Mouse (Mus musculus): ENCODE results near the gene Dlx2. TPM values are rescaled to one million over a fixed set of nuclear protein-coding genes. Genes with fewer than 3 reads are reported as not detected.

The Dlx2 gene
- polyA plus RNA-seq, 1 experiment from 2014 or later = 4.5 TPM

GRCm38 (mm10) chr2:71542816-71543301 lies 3.7 kb downstream of the Dlx2 start:
- H3K4me2 ChIP-seq (ENCODE audit: low read length) = peak overlapping the region; percentile 34
- 0 out of 2 replicates have a peak, but pooled peaks have one; percentile 13 for ATAC-seq

GRCm38 (mm10) chr2:71542227-71542815 lies 4.2 kb downstream of the Dlx2 start:
- H3K9ac ChIP-seq (ENCODE audit: low read depth, low read length) = no peak overlapping the region
- H3K27me3 ChIP-seq (ENCODE audit: control insufficient read depth, insufficient read depth, low read depth, low read length) = peaks cover 27% of the 10 kb centered on the region
- 0 out of 2 replicates have a peak overlapping the region, but pooled peaks have one; percentile 12 for H3K27ac ChIP-seq (ENCODE audit: low read length)
- no peaks in the 10 kb centered on the region for H3K9me3 ChIP-seq (replicated peaks; ENCODE audit: control insufficient read depth, low read length, poor library complexity, severe bottlenecking)
- H3K4me3 ChIP-seq (ENCODE audit: low read depth, low read length) = no peak overlapping the region
- peak overlapping the region; percentile 24 for H3K4me2 ChIP-seq (ENCODE audit: low read length)
- no peak for ATAC-seq
- 3% methylated on average over 11 of the region's 11 CpGs for WGBS
- peaks cover 13% of the 10 kb centered on the region for H3K4me1 ChIP-seq (ENCODE audit: control insufficient read depth, insufficient read depth, low read length)
- no peaks in the 10 kb centered on the region for H3K36me3 ChIP-seq (ENCODE audit: control insufficient read depth, insufficient read depth, low read length)

More at GRCm38 (mm10) chr2:71542816-71543301, 3.7 kb downstream of the Dlx2 start:
- no peaks in the 10 kb centered on the region for H3K36me3 ChIP-seq (ENCODE audit: control insufficient read depth, insufficient read depth, low read length)
- H3K27me3 ChIP-seq (ENCODE audit: control insufficient read depth, insufficient read depth, low read depth, low read length) = peaks cover 27% of the 10 kb centered on the region
- H3K4me3 ChIP-seq (ENCODE audit: low read depth, low read length) = peak overlapping the region; percentile 12
- no peaks in the 10 kb centered on the region for H3K9me3 ChIP-seq (replicated peaks; ENCODE audit: control insufficient read depth, low read length, poor library complexity, severe bottlenecking)
- 0 out of 2 replicates have a peak overlapping the region, but pooled peaks have one; percentile 21 for H3K9ac ChIP-seq (ENCODE audit: low read depth, low read length)
- peaks cover 13% of the 10 kb centered on the region for H3K4me1 ChIP-seq (ENCODE audit: control insufficient read depth, insufficient read depth, low read length)
- H3K27ac ChIP-seq (ENCODE audit: low read length) = no peak overlapping the region
- 0% methylated on average over 22 of the region's 30 CpGs for WGBS

- peaks cover 12% of the 10 kb centered on the region for H3K4me1 ChIP-seq (ENCODE audit: control insufficient read depth, insufficient read depth, low read length)
- H3K27ac ChIP-seq (ENCODE audit: low read length) = peak overlapping the region; percentile 43
- no peak overlapping the region for H3K9ac ChIP-seq (ENCODE audit: low read depth, low read length)
- WGBS = 2% methylated on average over 32 of the region's 37 CpGs
- peaks cover 29% of the 10 kb centered on the region for H3K27me3 ChIP-seq (ENCODE audit: control insufficient read depth, insufficient read depth, low read depth, low read length)
- no peak for ATAC-seq
- peak overlapping the region; percentile 1; the same call in 1 of the 2 replicates for H3K4me3 ChIP-seq (ENCODE audit: low read depth, low read length)
- H3K36me3 ChIP-seq (ENCODE audit: control insufficient read depth, insufficient read depth, low read length) = no peaks in the 10 kb centered on the region
- H3K4me2 ChIP-seq (ENCODE audit: low read length) = peak overlapping the region; percentile 38
- H3K9me3 ChIP-seq (replicated peaks; ENCODE audit: control insufficient read depth, low read length, poor library complexity, severe bottlenecking) = no peaks in the 10 kb centered on the region
Measured at GRCm38 (mm10) chr2:71541418-71542226, 4.9 kb downstream of the Dlx2 start.

GRCm38 (mm10) chr2:71540611-71541417 lies 5.7 kb downstream of the Dlx2 start:
- H3K36me3 ChIP-seq (ENCODE audit: control insufficient read depth, insufficient read depth, low read length) = no peaks in the 10 kb centered on the region
- under 1% methylated on average over 41 of the region's 48 CpGs for WGBS
- H3K4me1 ChIP-seq (ENCODE audit: control insufficient read depth, insufficient read depth, low read length) = peaks cover 3% of the 10 kb centered on the region
- peak overlapping the region; percentile 1; the same call in 1 of the 2 replicates for H3K4me3 ChIP-seq (ENCODE audit: low read depth, low read length)
- H3K9me3 ChIP-seq (replicated peaks; ENCODE audit: control insufficient read depth, low read length, poor library complexity, severe bottlenecking) = no peaks in the 10 kb centered on the region
- H3K9ac ChIP-seq (ENCODE audit: low read depth, low read length) = no peak overlapping the region
- no peak for ATAC-seq
- H3K4me2 ChIP-seq (ENCODE audit: low read length) = peak overlapping the region; percentile 38
- peaks cover 34% of the 10 kb centered on the region for H3K27me3 ChIP-seq (ENCODE audit: control insufficient read depth, insufficient read depth, low read depth, low read length)
- peak overlapping the region; percentile 43 for H3K27ac ChIP-seq (ENCODE audit: low read length)

- Histone ChIP-seq H3K27me3 (ENCODE audit: control insufficient read depth, insufficient read depth, low read depth, low read length) (peaks cover 53% of the 10 kb centered on the region), H3K4me1 (ENCODE audit: control insufficient read depth, insufficient read depth, low read length) (peaks cover 2% of the 10 kb centered on the region; the same call in 1 of the 2 replicates), H3K36me3 (ENCODE audit: control insufficient read depth, insufficient read depth, low read length) (no peaks in the 10 kb centered on the region), H3K4me2 (ENCODE audit: low read length) (peak overlapping the region; percentile 19; the same call in 1 of the 2 replicates), H3K27ac (ENCODE audit: low read length) (peak overlapping the region; percentile 35), H3K9ac (ENCODE audit: low read depth, low read length) (no peak overlapping the region), H3K9me3 (replicated peaks; ENCODE audit: control insufficient read depth, low read length, poor library complexity, severe bottlenecking) (no peaks in the 10 kb centered on the region), H3K4me3 (ENCODE audit: low read depth, low read length) (peak overlapping the region; percentile 13; the same call in 1 of the 2 replicates)
- WGBS = under 1% methylated on average over 20 of the region's 20 CpGs
- no peak for ATAC-seq
Measured at GRCm38 (mm10) chr2:71534242-71535052, 12.1 kb downstream of the Dlx2 start.

- peak overlapping the region; percentile 39; the same call in 1 of the 2 replicates for H3K4me3 ChIP-seq (ENCODE audit: low read depth, low read length)
- WGBS = 11% methylated on average over 5 of the region's 5 CpGs
- H3K4me1 ChIP-seq (ENCODE audit: control insufficient read depth, insufficient read depth, low read length) = peaks cover 8% of the 10 kb centered on the region; the same call in 1 of the 2 replicates
- no peak overlapping the region for H3K9ac ChIP-seq (ENCODE audit: low read depth, low read length)
- peak overlapping the region; percentile 22; the same call in 1 of the 2 replicates for H3K4me2 ChIP-seq (ENCODE audit: low read length)
- H3K27ac ChIP-seq (ENCODE audit: low read length) = no peak overlapping the region
- no peak for ATAC-seq
- no peaks in the 10 kb centered on the region for H3K36me3 ChIP-seq (ENCODE audit: control insufficient read depth, insufficient read depth, low read length)
- no peaks in the 10 kb centered on the region for H3K9me3 ChIP-seq (replicated peaks; ENCODE audit: control insufficient read depth, low read length, poor library complexity, severe bottlenecking)
- peaks cover 58% of the 10 kb centered on the region for H3K27me3 ChIP-seq (ENCODE audit: control insufficient read depth, insufficient read depth, low read depth, low read length)
Measured at GRCm38 (mm10) chr2:71533094-71533493, 13.5 kb downstream of the Dlx2 start.

GRCm38 (mm10) chr2:71531990-71532970 lies 14.3 kb downstream of the Dlx2 start:
- no peaks in the 10 kb centered on the region for H3K36me3 ChIP-seq (ENCODE audit: control insufficient read depth, insufficient read depth, low read length)
- no peaks in the 10 kb centered on the region for H3K9me3 ChIP-seq (replicated peaks; ENCODE audit: control insufficient read depth, low read length, poor library complexity, severe bottlenecking)
- H3K4me2 ChIP-seq (ENCODE audit: low read length) = peak overlapping the region; percentile 22
- H3K27me3 ChIP-seq (ENCODE audit: control insufficient read depth, insufficient read depth, low read depth, low read length) = peaks cover 61% of the 10 kb centered on the region
- peak overlapping the region; percentile 55 for H3K27ac ChIP-seq (ENCODE audit: low read length)
- H3K9ac ChIP-seq (ENCODE audit: low read depth, low read length) = 0 out of 2 replicates have a peak overlapping the region, but pooled peaks have one; percentile 28
- 1% methylated on average over 43 of the region's 43 CpGs for WGBS
- H3K4me1 ChIP-seq (ENCODE audit: control insufficient read depth, insufficient read depth, low read length) = peaks cover 8% of the 10 kb centered on the region; the same call in 1 of the 2 replicates
- H3K4me3 ChIP-seq (ENCODE audit: low read depth, low read length) = peak overlapping the region; percentile 39
- no peak for ATAC-seq

All from midbrain, embryonic 16.5 days (tissue).